Mouse (Mus musculus): ENCODE data around the gene Gm10715. TPM values are rescaled to one million over a fixed set of nuclear protein-coding genes. Genes with fewer than 3 reads are reported as not detected.
"Not testable (repeated sequence)": the region's sequence is repeated elsewhere in the genome, so short reads cannot be mapped to it uniquely, and the experiment has no call there.

The Gm10715 gene
- total RNA-seq, 2 experiments from 2014 or later = 0.39 TPM; not detected in 1

- not testable (repeated sequence) for ATAC-seq (replicated peaks; ENCODE audit: low FRiP score, low TSS enrichment, poor library complexity, severe bottlenecking)
These were observed 13.2 kb upstream of the Gm10715 start, which contains the start of gene Gm10718 for GRCm38 (mm10) chr9:3023312-3023984. TSS of gene Gm10718 (plus strand) at chr9:3023547.

DNA sequence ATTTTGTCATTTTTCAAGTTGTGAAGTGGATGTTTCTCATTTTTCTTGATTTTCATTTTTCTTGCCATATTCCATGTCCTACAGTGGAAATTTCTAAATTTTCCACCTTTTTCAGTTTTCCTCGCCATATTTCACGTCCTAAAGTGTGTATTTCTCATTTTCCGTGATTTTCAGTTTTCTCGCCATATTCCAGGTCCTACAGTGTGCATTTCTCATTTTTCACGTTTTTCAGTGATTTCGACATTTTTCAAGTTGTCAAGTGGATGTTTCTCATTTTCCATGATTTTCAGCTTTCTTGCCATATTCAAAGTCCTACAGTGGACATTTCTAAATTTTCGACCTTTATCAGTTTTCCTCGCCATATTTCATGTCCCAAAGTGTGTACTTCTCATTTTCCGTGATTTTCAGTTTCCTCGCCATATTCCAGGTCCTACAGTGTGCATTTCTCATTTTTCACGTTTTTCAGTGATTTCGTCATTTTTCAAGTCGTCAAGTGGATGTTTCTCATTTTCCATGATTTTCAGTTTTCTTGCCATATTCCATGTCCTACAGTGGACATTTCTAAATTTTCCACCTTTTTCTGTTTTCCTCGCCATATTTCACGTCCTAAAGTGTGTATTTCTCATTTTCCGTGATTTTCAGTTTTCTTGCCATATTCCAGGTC is 12.6 kb upstream of the Gm10715 start:
- not testable (repeated sequence) for ATAC-seq (replicated peaks; ENCODE audit: low FRiP score, low TSS enrichment, poor library complexity, severe bottlenecking)

- ATAC-seq (replicated peaks; ENCODE audit: low FRiP score, low TSS enrichment, poor library complexity, severe bottlenecking) = not testable (repeated sequence)
These were observed 11.7 kb upstream of the Gm10715 start, which contains the start of gene Gm10717 for GRCm38 (mm10) chr9:3024912-3025467. TSS of gene Gm10717 (plus strand) at chr9:3025417.

- not testable (repeated sequence) for ATAC-seq (replicated peaks; ENCODE audit: low FRiP score, low TSS enrichment, poor library complexity, severe bottlenecking)
These were observed 11.0 kb upstream of the Gm10715 start for GRCm38 (mm10) chr9:3025653-3026052.

DNA sequence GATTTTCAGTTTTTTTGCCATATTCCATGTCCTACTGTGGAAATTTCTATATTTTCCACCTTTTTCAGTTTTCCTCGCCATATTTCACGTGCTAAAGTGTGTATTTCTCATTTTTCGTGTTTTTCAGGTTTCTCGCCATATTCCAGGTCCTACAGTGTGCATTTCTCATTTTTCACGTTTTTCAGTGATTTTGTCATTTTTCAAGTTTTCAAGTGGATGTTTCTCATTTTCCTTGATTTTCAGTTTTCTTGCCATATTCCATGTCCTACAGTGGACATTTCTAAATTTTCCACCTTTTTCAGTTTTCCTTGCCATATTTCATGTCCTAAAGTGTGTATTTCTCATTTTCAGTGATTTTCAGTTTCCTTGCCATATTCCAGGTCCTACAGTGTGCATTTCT is 10.5 kb upstream of the Gm10715 start:
- not testable (repeated sequence) for ATAC-seq (replicated peaks; ENCODE audit: low FRiP score, low TSS enrichment, poor library complexity, severe bottlenecking)

GRCm38 (mm10) chr9:3026741-3027140 is 9.9 kb upstream of the Gm10715 start:
- ATAC-seq (replicated peaks; ENCODE audit: low FRiP score, low TSS enrichment, poor library complexity, severe bottlenecking) = not testable (repeated sequence)

DNA sequence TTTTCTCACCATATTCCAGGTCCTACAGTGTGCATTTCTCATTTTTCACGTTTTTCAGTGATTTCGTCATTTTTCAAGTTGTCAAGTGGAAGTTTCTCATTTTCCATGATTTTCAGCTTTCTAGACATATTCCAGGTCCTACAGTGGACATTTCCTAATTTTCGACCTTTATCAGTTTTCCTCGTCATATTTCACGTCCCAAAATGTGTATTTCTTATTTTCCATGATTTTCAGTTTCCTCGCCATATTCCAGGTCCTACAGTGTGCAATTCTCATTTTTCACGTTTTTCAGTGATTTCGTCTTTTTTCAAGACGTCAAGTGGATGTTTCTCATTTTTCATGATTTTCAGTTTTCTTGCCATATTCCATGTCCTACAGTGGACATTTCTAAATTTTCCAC is 9.5 kb upstream of the Gm10715 start:
- ATAC-seq (replicated peaks; ENCODE audit: low FRiP score, low TSS enrichment, poor library complexity, severe bottlenecking) = 0 out of 2 replicates have a peak, but pooled peaks have one; percentile 15

GRCm38 (mm10) chr9:3029276-3030000 is 7.2 kb upstream of the Gm10715 start:
- ATAC-seq (replicated peaks; ENCODE audit: low FRiP score, low TSS enrichment, poor library complexity, severe bottlenecking) = not testable (repeated sequence)

DNA sequence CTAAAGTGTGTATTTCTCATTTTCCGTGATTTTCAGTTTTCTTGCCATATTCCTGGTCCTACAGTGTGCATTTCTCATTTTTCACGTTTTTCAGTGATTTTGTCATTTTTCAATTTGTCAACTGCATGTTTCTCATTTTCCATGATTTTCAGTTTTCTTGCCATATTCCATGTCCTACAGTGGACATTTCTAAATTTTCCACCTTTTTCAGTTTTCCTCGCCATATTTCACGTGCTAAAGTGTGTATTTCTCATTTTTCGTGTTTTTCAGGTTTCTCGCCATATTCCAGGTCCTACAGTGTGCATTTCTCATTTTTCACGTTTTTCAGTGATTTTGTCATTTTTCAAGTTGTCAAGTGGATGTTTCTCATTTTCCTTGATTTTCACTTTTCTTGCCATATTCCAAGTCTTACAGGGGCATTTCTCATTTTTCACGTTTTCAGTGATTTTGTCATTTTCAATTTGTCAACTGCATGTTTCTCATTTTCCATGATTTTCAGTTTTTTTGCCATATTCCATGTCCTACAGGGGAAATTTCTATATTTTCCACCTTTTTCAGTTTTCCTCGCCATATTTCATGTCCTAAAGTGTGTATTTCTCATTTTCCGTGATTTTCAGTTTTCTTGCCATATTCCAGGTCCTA is 5.9 kb upstream of the Gm10715 start:
- ATAC-seq (replicated peaks; ENCODE audit: low FRiP score, low TSS enrichment, poor library complexity, severe bottlenecking) = not testable (repeated sequence)

- ATAC-seq (replicated peaks; ENCODE audit: low FRiP score, low TSS enrichment, poor library complexity, severe bottlenecking) = not testable (repeated sequence)
These were observed 2.4 kb upstream of the Gm10715 start, which contains the start of gene Gm17535 for GRCm38 (mm10) chr9:3034299-3034698. TSS of gene Gm17535 (plus strand) at chr9:3034599.

GRCm38 (mm10) chr9:3038161-3038560 is 1.5 kb downstream of the Gm10715 start:
- ATAC-seq (replicated peaks; ENCODE audit: low FRiP score, low TSS enrichment, poor library complexity, severe bottlenecking) = not testable (repeated sequence)

Other genes with a start within 250 kb of the Gm10715 start
- gene Gm10722, start 36.0 kb upstream of the Gm10715 start, total RNA-seq (2014; fragmentation: Nextera tagmentation) = 0.42 TPM in 1 of 2 replicates, not detected in the other
- not detected in 2 replicates for gene Gm10722, start 36.0 kb upstream of the Gm10715 start, total RNA-seq (2017)
- gene Gm11168, start 33.5 kb upstream of the Gm10715 start, total RNA-seq (2014; fragmentation: Nextera tagmentation) = 0.76 and 1.6 TPM in 2 replicates
- gene Gm11168, start 33.5 kb upstream of the Gm10715 start, total RNA-seq (2017) = not detected in 2 replicates
- gene Gm10721, start 23.7 kb upstream of the Gm10715 start, total RNA-seq (2014; fragmentation: Nextera tagmentation) = 0.77 and 2.1 TPM in 2 replicates
- gene Gm10721, start 23.7 kb upstream of the Gm10715 start, total RNA-seq (2017) = not detected in 2 replicates
- not detected in 2 replicates for gene Gm10720, start 21.2 kb upstream of the Gm10715 start, total RNA-seq (2014; fragmentation: Nextera tagmentation)
- gene Gm10720, start 21.2 kb upstream of the Gm10715 start, total RNA-seq (2017) = 5.9 TPM in 1 of 2 replicates, not detected in the other
- gene Gm10719, start 19.5 kb upstream of the Gm10715 start, total RNA-seq (2014; fragmentation: Nextera tagmentation) = 1.6 and 2.3 TPM in 2 replicates
- gene Gm10719, start 19.5 kb upstream of the Gm10715 start, total RNA-seq (2017) = not detected in 2 replicates
- 2.8 TPM in 1 of 2 replicates, not detected in the other for gene Gm10718, start 13.3 kb upstream of the Gm10715 start, total RNA-seq (2014; fragmentation: Nextera tagmentation)
- not detected in 2 replicates for gene Gm10718, start 13.3 kb upstream of the Gm10715 start, total RNA-seq (2017)
- 2.3 TPM in 1 of 2 replicates, not detected in the other for gene Gm10717, start 11.5 kb upstream of the Gm10715 start, total RNA-seq (2014; fragmentation: Nextera tagmentation)
- 4.0 TPM in 1 of 2 replicates, not detected in the other for gene Gm10717, start 11.5 kb upstream of the Gm10715 start, total RNA-seq (2017)
- gene Gm17535, start 2.3 kb upstream of the Gm10715 start, total RNA-seq (2014; fragmentation: Nextera tagmentation) = 0.79 TPM in 1 of 2 replicates, not detected in the other
- not detected in 2 replicates for gene Gm17535, start 2.3 kb upstream of the Gm10715 start, total RNA-seq (2017)

All from megakaryocyte-erythroid progenitor cell, adult 5-6 weeks (primary cell).